Mouse (Mus musculus) gastrocnemius, postnatal 4 days (tissue): ENCODE measurements around the gene Tut4. TPM values are rescaled to one million over a fixed set of nuclear protein-coding genes. Genes with fewer than 3 reads are reported as not detected.

Experiments
- DNase-seq, 2 experiments: peaks; one replicate each; pipeline ENCODE4 v3.0.0; 2021 to 2022; ENCODE audit warnings: low spot score in 2 of 2, mixed read lengths in 2 of 2
- total RNA-seq, 2 experiments: library from RNA; stranded (reverse); gene quantifications; 2 replicates each; pipeline ENCODE4 v1.2.3; 2021

Gene Tut4
- total RNA-seq, 2 experiments from 2014 or later: 39.6 to 42.8 TPM

DNA sequence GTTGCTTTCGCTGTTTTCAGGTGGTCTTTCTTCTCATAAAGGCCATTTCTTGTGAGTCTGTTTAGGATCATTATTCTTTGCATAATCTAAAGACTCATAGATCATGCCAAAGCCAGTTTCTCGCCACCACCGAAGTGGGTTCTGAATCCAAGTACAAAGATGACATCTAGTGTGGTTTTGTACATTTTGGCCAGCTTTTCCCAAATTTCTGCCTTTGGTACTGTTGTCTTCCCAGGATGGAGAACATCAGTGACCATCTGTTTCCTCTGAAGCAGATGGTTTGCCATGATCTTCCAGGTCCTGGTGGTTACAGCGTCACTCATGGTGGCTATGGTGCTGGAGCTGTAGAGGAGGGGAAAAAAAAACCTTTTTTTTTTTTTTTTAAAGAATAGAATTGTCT, 25.0 kb downstream of the Tut4 start:
- DNase-seq: no peak

DNA sequence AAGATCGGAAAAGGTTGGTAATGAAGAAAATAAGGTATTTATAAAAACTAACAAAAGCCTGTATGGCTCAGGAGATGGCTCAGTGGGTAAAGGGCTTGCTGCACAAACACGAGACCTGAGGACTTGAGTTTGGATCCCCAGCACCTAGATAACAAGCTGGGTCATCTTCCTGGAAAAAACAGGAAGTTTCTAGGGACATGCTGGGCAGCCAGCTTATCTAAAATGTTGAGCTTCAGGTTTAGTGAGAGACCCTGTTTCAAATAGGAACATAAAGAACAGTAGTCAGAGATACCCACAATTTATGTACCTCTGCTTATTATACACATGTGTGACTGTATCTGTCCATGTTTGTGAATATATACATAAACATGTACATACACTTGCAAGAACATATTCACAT, 43.8 kb downstream of the Tut4 start:
- no peak for DNase-seq

DNA sequence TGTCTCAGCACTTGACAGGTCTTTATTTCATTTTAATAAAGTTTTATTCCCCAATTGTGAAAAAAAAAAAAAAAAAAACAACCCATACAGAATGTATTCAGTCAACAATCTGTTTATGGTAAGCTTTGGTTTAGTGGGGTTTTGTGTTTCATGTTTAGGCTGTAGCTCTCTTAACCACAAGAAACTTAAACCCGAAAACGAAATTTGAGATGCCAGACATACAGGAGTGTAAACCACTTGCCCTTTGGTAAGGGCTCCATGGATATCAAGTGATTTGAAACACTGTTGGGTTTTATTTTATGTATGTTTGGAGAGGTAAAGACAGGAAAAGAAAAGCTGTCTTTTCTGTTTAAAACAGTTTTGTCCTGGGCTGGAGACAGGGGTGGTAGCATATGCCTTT, 80.5 kb downstream of the Tut4 start:
- DNase-seq: no peak

GRCm38 (mm10) chr4:108565026-108565425, 105.8 kb downstream of the Tut4 start:
- no peak for DNase-seq

GRCm38 (mm10) chr4:108572644-108573043, 113.4 kb downstream of the Tut4 start:
- no peak for DNase-seq

DNA sequence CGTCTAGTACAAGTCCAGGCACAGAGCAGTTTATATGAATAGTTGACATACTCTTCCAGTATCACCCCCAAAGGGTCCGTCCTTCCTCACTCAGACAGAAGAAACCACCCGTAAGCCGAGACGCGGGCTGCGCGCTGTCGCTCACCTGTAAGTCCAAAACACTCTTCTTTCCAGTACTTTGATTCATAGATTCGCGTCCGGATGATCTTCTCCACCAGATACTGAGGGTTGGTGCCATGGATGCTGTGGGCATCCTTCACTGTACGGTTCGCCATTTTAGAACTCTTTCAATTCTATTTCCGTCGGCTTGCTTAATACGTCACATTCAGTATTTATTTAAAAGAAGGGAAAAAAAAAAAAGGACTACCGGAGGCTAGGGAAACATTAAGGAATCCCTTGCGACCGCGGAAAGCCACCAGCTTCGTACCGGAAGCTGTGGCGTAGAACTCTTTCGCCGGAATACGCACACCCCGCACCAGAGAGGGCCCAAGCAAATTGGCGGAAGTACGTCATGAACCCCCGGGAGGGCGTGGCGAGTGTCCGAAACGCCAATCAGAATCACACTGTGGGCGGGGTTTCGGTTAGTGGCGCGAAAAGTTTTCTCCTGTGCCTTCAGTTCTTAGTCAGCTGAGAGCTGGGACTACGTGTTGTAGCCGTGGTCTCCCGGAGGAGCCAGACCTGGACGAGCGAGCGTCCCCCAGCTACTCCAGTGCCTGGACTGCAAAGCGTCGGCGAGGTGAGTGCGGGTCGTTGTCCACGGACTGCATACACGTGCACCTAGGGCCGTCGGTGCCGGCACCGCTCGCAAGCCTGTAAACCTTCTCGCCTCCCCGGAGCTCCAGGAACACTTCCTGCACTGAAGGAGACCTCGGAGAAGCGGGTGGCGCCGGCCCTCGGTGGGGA, 119.9 kb downstream of the Tut4 start, which contains the start of the genes Prpf38a and Orc1:
Prpf38a (minus strand) TSS at position 497 of the 903 bp plus-strand sequence.
Orc1 (plus strand) TSS at position 584 of the 903 bp plus-strand sequence.
- peak; percentile 92 to 97 for DNase-seq

GRCm38 (mm10) chr4:108579743-108580411, 120.7 kb downstream of the Tut4 start:
- DNase-seq: no peak

GRCm38 (mm10) chr4:108593376-108593775, 134.2 kb downstream of the Tut4 start:
- no peak for DNase-seq

DNA sequence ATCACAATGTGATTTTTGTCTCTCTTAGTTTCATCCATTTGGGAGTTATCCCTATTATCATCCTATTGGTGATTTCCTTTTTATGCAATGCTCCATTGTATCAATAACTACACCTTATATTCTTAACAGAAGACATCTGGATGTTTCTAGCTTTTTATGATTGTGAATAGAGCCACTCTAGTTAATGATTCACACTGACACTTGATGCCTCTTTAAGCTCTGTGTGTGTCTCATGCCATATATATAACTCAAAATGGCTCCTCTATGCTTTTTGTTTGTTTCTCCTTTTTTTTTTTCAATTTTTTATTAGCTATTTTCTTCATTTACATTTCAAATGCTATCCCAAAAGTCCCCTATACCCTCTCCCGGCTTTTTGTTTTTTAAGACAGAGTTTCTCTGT, 136.6 kb downstream of the Tut4 start:
- DNase-seq: no peak

DNA sequence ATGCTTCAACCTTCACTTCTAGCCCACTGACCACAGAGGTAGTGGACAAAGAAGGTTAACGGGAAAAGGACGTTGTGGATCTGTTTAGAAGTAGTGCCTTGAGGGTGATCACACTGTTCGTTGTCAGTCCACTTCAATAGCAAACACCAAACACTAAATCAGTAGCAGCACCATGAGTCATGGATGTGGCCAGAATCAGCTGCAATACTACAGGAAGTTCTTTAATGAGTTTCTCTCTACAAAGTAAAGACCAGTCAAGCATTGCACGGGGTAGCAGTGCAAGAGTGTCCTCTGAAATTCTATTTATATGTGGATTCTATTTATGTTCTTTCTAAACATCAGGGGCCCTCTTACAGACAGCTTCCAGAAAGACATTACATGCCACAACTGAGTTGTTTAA, 139.1 kb downstream of the Tut4 start:
- DNase-seq: no peak

DNA sequence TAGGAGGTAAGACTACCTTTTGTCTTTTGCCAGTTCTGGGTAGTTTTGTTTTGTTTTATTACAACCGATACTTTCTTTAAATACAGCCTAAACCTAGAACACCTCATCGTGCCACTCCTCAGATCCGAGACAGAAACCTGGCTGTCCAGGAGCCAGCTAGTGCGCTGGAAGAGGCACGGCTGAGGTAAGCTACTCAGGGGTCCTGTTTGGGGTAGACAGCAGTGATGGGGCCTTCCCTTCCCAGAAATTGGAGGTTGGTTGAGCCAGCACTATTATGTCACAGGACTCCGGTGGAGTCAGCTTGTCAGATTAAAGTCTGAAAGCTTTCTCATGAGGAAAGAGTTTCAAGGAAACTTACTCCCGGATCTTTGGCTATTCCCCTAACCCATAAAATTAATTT, 142.6 kb downstream of the Tut4 start:
- DNase-seq: no peak

DNA sequence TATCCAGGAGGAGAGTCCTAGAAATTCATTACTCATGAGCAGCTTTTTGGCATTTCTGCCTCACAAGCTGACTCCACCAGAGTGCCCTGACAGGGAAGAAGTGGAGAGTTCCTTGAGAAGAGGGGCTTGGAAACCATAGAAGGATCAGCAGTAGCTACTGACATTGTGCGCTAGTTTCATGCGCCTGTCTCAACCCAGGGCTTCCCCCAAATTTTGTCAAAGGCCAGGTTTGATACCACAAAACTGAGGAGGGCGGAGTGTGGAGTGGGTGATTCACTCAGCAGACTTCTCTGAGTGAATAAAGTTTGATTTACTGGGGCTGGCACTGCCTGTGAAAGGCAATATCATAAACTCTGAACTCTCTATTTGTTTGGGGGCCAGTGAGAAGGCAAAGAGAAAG, 149.4 kb downstream of the Tut4 start:
- DNase-seq: no peak

Other genes starting within 250 kb of the Tut4 start
- not detected for gene Zyg11a, start 241.4 kb upstream of the Tut4 start, total RNA-seq
- gene Zyg11b, start 158.3 kb upstream of the Tut4 start, total RNA-seq: 10 to 100 TPM; 23.8 to 27.8 TPM
- 10 to 100 TPM; 23.1 to 31.3 TPM for gene Coa7, start 131.3 kb upstream of the Tut4 start, total RNA-seq
- gene Shisal2a, start 76.1 kb upstream of the Tut4 start, total RNA-seq: not detected
- gene Gpx7, start 52.5 kb upstream of the Tut4 start, total RNA-seq: 10 to 100 TPM; 38.8 to 41.9 TPM
- gene Prpf38a, start 119.9 kb downstream of the Tut4 start, total RNA-seq: 10 to 100 TPM; 35.5 to 39.3 TPM
- gene Orc1, start 120.0 kb downstream of the Tut4 start, total RNA-seq: 1 to 10 TPM; 1.4 to 2.0 TPM
- gene Cc2d1b, start 160.5 kb downstream of the Tut4 start, total RNA-seq: 10 to 100 TPM; 30.0 to 33.1 TPM